Mouse (Mus musculus) MEL (cell line): Measurements from ENCODE around the gene Agt. TPM values are rescaled to one million over a fixed set of nuclear protein-coding genes. Genes with fewer than 3 reads are reported as not detected.

Source experiments
- DNase-seq: peaks from one replicate; pipeline ENCODE4 v3.0.0; 2011; ENCODE audit warnings: low read depth, low spot score
- H3K27ac ChIP-seq: 2 replicates; pipeline ENCODE4 v1.5.1; 2012; ENCODE audit warnings: low read depth, mild to moderate bottlenecking, control low read depth, low read length, moderate library complexity; ENCODE audit not compliant: control insufficient read depth
- H3K27me3 ChIP-seq, 2 experiments: fragments of 150-350 bp in 1 of 2; sonication (generic) in 1 of 2; 2 replicates each; pipeline ENCODE4 v1.6.1; 2012; ENCODE audit warnings: low read length in 2 of 2, mild to moderate bottlenecking in 2 of 2, improper control_type of control experiment in 1 of 2, moderate library complexity in 1 of 2; ENCODE audit not compliant: insufficient read depth in 2 of 2, control insufficient read depth in 1 of 2
- H3K36me3 ChIP-seq, 2 experiments: 2 replicates each; pipeline ENCODE4 v1.6.1; 2012 to 2014; ENCODE audit warnings: low read length in 2 of 2, improper control_type of control experiment in 1 of 2, inconsistent platforms in 1 of 2, mild to moderate bottlenecking in 1 of 2; ENCODE audit not compliant: insufficient read depth in 2 of 2, control insufficient read depth in 1 of 2
- H3K4me1 ChIP-seq, 2 experiments: fragments of 150-350 bp in 1 of 2; sonication (generic) in 1 of 2; 2 replicates each; pipeline ENCODE4 v1.6.1; 2012; ENCODE audit warnings: low read length in 2 of 2, improper control_type of control experiment in 1 of 2, mild to moderate bottlenecking in 1 of 2; ENCODE audit not compliant: insufficient read depth in 2 of 2, control insufficient read depth in 1 of 2
- H3K4me3 ChIP-seq, 2 experiments: fragments of 150-350 bp in 1 of 2; sonication (generic) in 1 of 2; 2 replicates each; pipeline ENCODE4 v1.5.1; 2012; ENCODE audit warnings: low read depth in 2 of 2, low read length in 2 of 2, mild to moderate bottlenecking in 2 of 2, moderate library complexity in 2 of 2, control low read depth in 1 of 2, improper control_type of control experiment in 1 of 2; ENCODE audit not compliant: control insufficient read depth in 1 of 2, insufficient read depth in 1 of 2
- H3K79me2 ChIP-seq: 2 replicates; pipeline ENCODE4 v1.6.1; 2012; ENCODE audit warnings: mild to moderate bottlenecking, low read length, moderate library complexity; ENCODE audit not compliant: control insufficient read depth, poor library complexity, insufficient read depth
- H3K9ac ChIP-seq: 2 replicates; pipeline ENCODE4 v1.6.1; 2012; ENCODE audit warnings: low read depth, mild to moderate bottlenecking, control low read depth, low read length, moderate library complexity; ENCODE audit not compliant: control insufficient read depth, poor library complexity, severe bottlenecking
- H3K9me3 ChIP-seq: fragments of 150-350 bp; sonication (generic); replicated peaks from 2 replicates; pipeline ENCODE4 v1.6.1; 2012; ENCODE audit warnings: mild to moderate bottlenecking, low read length, improper control_type of control experiment, moderate library complexity; ENCODE audit not compliant: insufficient read depth
- BHLHE40 ChIP-seq: IDR thresholded peaks from 2 replicates; pipeline ENCODE4 v1.6.1; 2012; ENCODE audit warnings: low read depth, mild to moderate bottlenecking, inconsistent platforms, low read length, improper control_type of control experiment, borderline replicate concordance
- CHD1 ChIP-seq: IDR thresholded peaks from 2 replicates; pipeline ENCODE4 v1.6.1; 2012; ENCODE audit warnings: low read depth, mild to moderate bottlenecking, inconsistent platforms, low read length, improper control_type of control experiment
- E2F4 ChIP-seq: IDR thresholded peaks from 2 replicates; pipeline ENCODE4 v1.6.1; 2011; ENCODE audit warnings: low read depth, low read length, improper control_type of control experiment, borderline replicate concordance
- ETS1 ChIP-seq: IDR thresholded peaks from 2 replicates; pipeline ENCODE4 v1.6.1; 2012; ENCODE audit warnings: low read depth, mild to moderate bottlenecking, inconsistent platforms, low read length, improper control_type of control experiment, moderate library complexity
- GATA1 ChIP-seq: IDR thresholded peaks from 2 replicates; pipeline ENCODE4 v1.6.1; 2011; ENCODE audit warnings: low read depth, low read length, improper control_type of control experiment
- HCFC1 ChIP-seq: IDR thresholded peaks from 2 replicates; pipeline ENCODE4 v1.6.1; 2012; ENCODE audit warnings: low read depth, mild to moderate bottlenecking, inconsistent platforms, low read length, improper control_type of control experiment, moderate library complexity
- JUND ChIP-seq: IDR thresholded peaks from 2 replicates; pipeline ENCODE4 v1.6.1; 2011; ENCODE audit warnings: low read depth, mild to moderate bottlenecking, improper control_type of control experiment, low read length
- KAT2A ChIP-seq: conservative IDR thresholded peaks from 2 replicates; pipeline ENCODE4 v1.6.1; 2012; ENCODE audit warnings: low read depth, low read length, improper control_type of control experiment, inconsistent platforms
- MAX ChIP-seq: IDR thresholded peaks from 2 replicates; pipeline ENCODE4 v1.6.1; 2011; ENCODE audit warnings: low read length, improper control_type of control experiment
- MXI1 ChIP-seq: IDR thresholded peaks from 2 replicates; pipeline ENCODE4 v1.6.1; 2011; ENCODE audit warnings: mild to moderate bottlenecking, low read depth, low read length, improper control_type of control experiment
- MYC ChIP-seq: IDR thresholded peaks from 2 replicates; pipeline ENCODE4 v1.6.1; 2011; ENCODE audit warnings: low read depth, mild to moderate bottlenecking, low read length, improper control_type of control experiment, moderate library complexity
- NELFE ChIP-seq: IDR thresholded peaks from 2 replicates; pipeline ENCODE4 v1.6.1; 2011; ENCODE audit warnings: low read depth, low read length, improper control_type of control experiment
- POLR2A ChIP-seq, 2 experiments: IDR thresholded peaks; 2 replicates each; pipeline ENCODE4 v1.6.1; 2011 to 2012; ENCODE audit warnings: low read length in 2 of 2, mild to moderate bottlenecking in 2 of 2, control low read depth in 1 of 2, improper control_type of control experiment in 1 of 2, low read depth in 1 of 2, moderate library complexity in 1 of 2; ENCODE audit not compliant: control insufficient read depth in 1 of 2, insufficient read depth in 1 of 2, poor library complexity in 1 of 2
- RAD21 ChIP-seq: IDR thresholded peaks from 2 replicates; pipeline ENCODE4 v1.6.1; 2011; ENCODE audit warnings: mild to moderate bottlenecking, low read depth, low read length, improper control_type of control experiment
- SMC3 ChIP-seq: IDR thresholded peaks from 2 replicates; pipeline ENCODE4 v1.6.1; 2011; ENCODE audit warnings: low read depth, low read length, improper control_type of control experiment
- USF1 ChIP-seq: IDR thresholded peaks from 2 replicates; pipeline ENCODE4 v1.6.1; 2014; ENCODE audit warnings: low read depth, mild to moderate bottlenecking, inconsistent platforms, low read length, improper control_type of control experiment, moderate library complexity
- USF2 ChIP-seq, 2 experiments: IDR thresholded peaks; 2 replicates each; pipeline ENCODE4 v1.6.1; 2011 to 2012; ENCODE audit warnings: improper control_type of control experiment in 2 of 2, low read length in 2 of 2, borderline replicate concordance in 1 of 2, inconsistent platforms in 1 of 2, low read depth in 1 of 2, mild to moderate bottlenecking in 1 of 2; ENCODE audit not compliant: insufficient read depth in 1 of 2
- ZC3H11A ChIP-seq: IDR thresholded peaks from 2 replicates; pipeline ENCODE4 v1.6.1; 2012; ENCODE audit warnings: low read depth, mild to moderate bottlenecking, inconsistent platforms, low read length, improper control_type of control experiment
- ZKSCAN1 ChIP-seq: IDR thresholded peaks from 2 replicates; pipeline ENCODE4 v1.6.1; 2012; ENCODE audit warnings: low read depth, mild to moderate bottlenecking, inconsistent platforms, low read length, improper control_type of control experiment, moderate library complexity
- polyA plus RNA-seq, 2 experiments: library from polyadenylated mRNA; stranded (reverse) in 1 of 2; unstranded in 1 of 2; fragments of >175 nt in 1 of 2; fragments of >200 nt in 1 of 2; gene quantifications; 2 replicates each; pipeline versions ENCODE4 v1.2.1 to v1.2.4; 2012; ENCODE audit warnings: low replicate concordance in 2 of 2, low read depth in 1 of 2; ENCODE audit not compliant: insufficient read length in 2 of 2, insufficient read depth in 1 of 2, missing spikeins in 1 of 2
- total RNA-seq: library from RNA; depleted of rRNA; stranded (reverse); fragments of 300-350 nt; gene quantifications from 2 replicates; pipeline ENCODE4 v1.2.3, GENCODE M21; 2012

Gene Agt
- total and polyA plus RNA-seq, 3 experiments: not detected

DNA sequence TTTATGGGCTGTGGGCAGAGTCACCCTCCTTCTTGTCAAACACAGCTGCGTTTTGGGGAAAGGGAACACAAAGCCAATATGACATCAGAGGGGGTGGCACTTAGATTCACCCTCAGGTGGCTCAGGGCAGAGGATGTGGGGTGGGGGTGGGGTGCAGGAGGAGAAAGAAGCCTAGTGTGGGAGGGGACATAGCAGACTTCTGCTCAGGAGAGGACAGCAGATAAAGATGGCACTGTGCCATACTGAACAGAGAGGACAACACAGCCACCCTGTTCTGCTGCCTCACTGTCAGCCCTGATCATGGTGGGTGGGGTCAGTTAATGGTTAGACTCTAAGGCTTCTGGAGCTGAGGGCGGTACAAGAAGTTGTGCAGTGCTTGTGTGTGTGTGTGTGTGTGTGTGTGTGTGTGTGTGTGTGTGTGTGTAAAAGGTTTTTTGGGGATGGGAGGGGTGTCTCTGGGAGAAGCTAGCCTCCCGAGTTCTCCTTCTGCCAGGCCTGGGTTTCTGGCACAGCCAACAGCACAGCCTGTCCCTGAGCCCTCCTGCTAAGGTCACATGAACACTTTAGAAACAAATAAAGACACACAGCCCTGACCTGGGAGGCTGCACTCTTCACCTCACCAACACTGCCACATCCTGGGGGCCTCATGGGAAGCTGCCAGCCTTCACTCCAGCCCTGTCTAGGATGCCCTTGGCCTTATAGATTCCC, 16.4 kb upstream of the Agt start:
- Histone ChIP-seq H3K36me3 (peaks cover 0 to 2% of the 10 kb centered on the region in 2 experiments; a peak in 1 of 4 replicates), H3K4me1 (peaks cover 0 to 9% of the 10 kb centered on the region in 2 experiments; a peak in 2 of 4 replicates), H3K27ac (no peak overlapping the region), H3K4me3 (no peak overlapping the region), H3K79me2 (no peaks in the 10 kb centered on the region), H3K9me3 (no peaks in the 10 kb centered on the region), H3K27me3 (no peaks in the 10 kb centered on the region; a peak in 1 of 4 replicates), H3K9ac (no peak overlapping the region)
- TF ChIP-seq POLR2A (IDR thresholded peaks at IDR 0.05; ENCODE audit: control insufficient read depth in 1 of 2, insufficient read depth in 1 of 2, low read depth in 1 of 2, low read length in 2 of 2, poor library complexity in 1 of 2): no peak
- no peak for TF ChIP-seq BHLHE40
- TF ChIP-seq KAT2A: no peak
- TF ChIP-seq MXI1: no peak
- no peak for TF ChIP-seq SMC3
- DNase-seq: peak; percentile 75

DNA sequence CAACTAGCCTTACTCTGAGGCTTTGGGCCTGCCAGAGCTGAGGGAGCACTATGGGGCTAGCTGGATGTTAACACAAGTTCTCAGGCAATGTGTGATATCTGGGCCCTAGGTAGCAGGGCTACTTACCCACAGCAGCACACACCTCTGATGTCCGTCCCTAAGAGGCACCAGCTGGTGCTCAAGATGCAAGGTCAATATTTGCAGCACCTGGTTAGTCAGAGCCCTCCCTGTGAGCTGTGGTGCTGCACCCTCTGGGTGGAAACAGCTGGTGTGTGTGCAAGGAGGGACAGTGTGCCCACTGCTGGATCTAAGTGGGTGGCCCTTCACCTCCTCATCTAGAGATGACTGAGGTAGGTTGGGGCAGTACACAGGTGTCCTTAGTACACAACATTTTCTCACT, 7.2 kb upstream of the Agt start:
- Histone ChIP-seq H3K4me3 (no peak overlapping the region), H3K27me3 (no peaks in the 10 kb centered on the region), H3K9ac (no peak overlapping the region), H3K9me3 (no peaks in the 10 kb centered on the region), H3K4me1 (peaks cover 0 to 4% of the 10 kb centered on the region in 2 experiments; a peak in 3 of 4 replicates), H3K27ac (no peak overlapping the region), H3K36me3 (no peaks in the 10 kb centered on the region), H3K79me2 (no peaks in the 10 kb centered on the region)
- no peak for TF ChIP-seq RAD21
- TF ChIP-seq MYC: no peak
- TF ChIP-seq ZKSCAN1: no peak
- no peak for TF ChIP-seq POLR2A (IDR thresholded peaks at IDR 0.05; ENCODE audit: control insufficient read depth in 1 of 2, insufficient read depth in 1 of 2, low read depth in 1 of 2, low read length in 2 of 2, poor library complexity in 1 of 2)
- no peak for TF ChIP-seq MAX
- no peak for TF ChIP-seq BHLHE40
- TF ChIP-seq JUND: no peak
- no peak for TF ChIP-seq MXI1
- DNase-seq: no peak

DNA sequence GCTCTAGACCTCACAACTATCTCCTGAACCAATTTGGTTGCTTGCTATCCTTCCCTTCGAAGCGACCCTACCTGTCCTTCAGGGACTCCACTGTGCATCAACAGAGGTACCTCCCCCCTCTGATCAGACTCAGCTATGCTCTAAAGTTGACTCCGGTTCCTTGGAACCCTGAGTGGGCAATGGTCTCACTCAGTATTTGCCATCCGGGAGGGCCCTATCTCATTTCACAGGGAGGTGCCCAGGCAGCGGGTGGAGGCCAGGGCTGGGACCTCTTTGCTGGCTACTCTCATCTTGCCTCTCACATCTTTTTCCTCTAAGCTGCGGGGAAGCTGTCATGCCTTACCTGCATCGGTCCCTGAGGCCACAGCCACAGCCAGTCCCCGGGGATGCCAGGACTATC, 6.3 kb upstream of the Agt start, which contains the start of gene Capn9:
Gene Capn9, plus strand, starts transcription at position 301 of the 400 bp plus-strand sequence.
- DNase-seq: no peak
- H3K9ac ChIP-seq: no peak within 1 kb of the TSS

More for the DNA sequence above, 6.3 kb upstream of the Agt start, which contains the start of gene Capn9:
- Histone ChIP-seq H3K36me3 (no peaks in the 10 kb centered on the region), H3K4me3 (no peak within 1 kb of the TSS), H3K27me3 (no peaks in the 10 kb centered on the region)
- TF ChIP-seq BHLHE40 (no peak), HCFC1 (no peak), GATA1 (no peak), MAX (no peak), E2F4 (no peak), SMC3 (no peak), MXI1 (no peak), USF1 (no peak), KAT2A (no peak), CHD1 (no peak), ETS1 (no peak), POLR2A (IDR thresholded peaks at IDR 0.05; ENCODE audit: control insufficient read depth in 1 of 2, insufficient read depth in 1 of 2, low read depth in 1 of 2, low read length in 2 of 2, poor library complexity in 1 of 2) (no peak), JUND (no peak), USF2 (IDR thresholded peaks at IDR 0.05; ENCODE audit: borderline replicate concordance in 1 of 2, insufficient read depth in 1 of 2, low read depth in 1 of 2, low read length in 2 of 2) (no peak), MYC (no peak), ZC3H11A (no peak), NELFE (no peak)
- TF ChIP-seq, all 39 proteins: peak for 0
- H3K9me3 ChIP-seq: no peaks in the 10 kb centered on the region
- H3K79me2 ChIP-seq: no peaks in the 10 kb centered on the region
- H3K27ac ChIP-seq: no peak within 1 kb of the TSS
- peaks cover 0 to 4% of the 10 kb centered on the region in 2 experiments; a peak in 3 of 4 replicates for H3K4me1 ChIP-seq
